Comparison of ENCODE assay signal across 20 mouse cellular contexts in the genomic region with DNA sequence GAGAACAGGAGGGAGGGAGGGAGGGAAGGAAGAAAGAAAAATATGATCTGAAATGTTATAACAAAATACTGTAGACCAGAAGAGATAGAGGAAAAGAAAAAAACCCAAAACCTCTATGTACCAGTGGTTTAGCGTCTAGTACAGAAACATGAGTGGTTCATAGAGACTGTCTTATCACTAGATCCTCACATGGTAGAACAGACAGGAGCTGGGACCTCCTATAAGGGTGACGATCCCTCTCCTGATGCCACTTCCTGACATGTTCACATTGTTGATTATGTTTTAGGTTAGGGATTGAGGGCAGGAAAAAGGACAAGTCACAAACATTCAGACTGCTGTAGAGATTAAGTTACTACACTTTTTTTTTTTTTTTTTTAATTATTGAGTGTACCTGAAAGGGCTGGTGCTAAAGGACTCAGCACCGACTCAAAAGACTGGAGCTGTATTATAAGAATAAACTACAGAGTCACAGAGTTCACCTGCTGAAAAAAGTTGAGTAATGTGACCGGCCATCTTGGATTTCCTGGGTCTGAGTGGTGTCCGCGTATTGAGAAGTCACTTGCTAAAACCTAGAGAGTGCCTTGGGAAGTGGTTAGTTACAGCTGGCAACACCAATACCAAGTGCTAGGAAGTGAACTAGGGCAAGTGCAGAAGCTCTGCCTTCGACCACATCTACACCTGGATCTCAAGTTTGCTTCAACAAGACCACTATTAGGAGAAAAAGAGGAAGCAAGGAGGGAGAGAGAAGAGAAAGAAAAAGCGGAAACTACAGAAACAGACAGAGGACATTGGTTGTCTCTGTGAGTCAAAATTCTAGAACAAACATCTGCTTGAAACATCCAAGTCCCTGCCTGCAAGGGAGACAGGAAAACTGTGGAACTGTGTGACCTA. TPM values are rescaled to one million over a fixed set of nuclear protein-coding genes. Genes with fewer than 3 reads are reported as not detected.
DNase-seq lines count a peak whose midpoint lies in the region; ATAC-seq and TF ChIP-seq lines count a peak whose summit lies in the region.
"Had no signal": no experiment of that assay in that cellular context is flagged by ENCODE, and none has a peak within 500 bp of the region (broad histone marks: within the 10 kb centered on the region; RNA-seq: fewer than 3 reads in every experiment).

No protein-coding gene starts in this region.

- WGBS in liver, embryonic 13.5 days (ENCODE audit: insufficient replicate concordance): 46% methylated on average over 8 of the region's 8 CpGs

- dilution Hi-C loops in CH12.LX (cut with MboI; ENCODE audit: extremely low pct_ligation_motif_present, extremely low pct_unique_long_range_greater_than_20kb, low sequenced_read_pairs): no loop called here

- peak; percentile 79 for TF ChIP-seq EP300 in CH12.LX (IDR thresholded peaks at IDR 0.05; ENCODE audit: low read length)

- H3K36me3 ChIP-seq in CH12.LX (replicated peaks in 1 of 2; ENCODE audit: control insufficient read depth in 1 of 2, insufficient read depth in 1 of 2, low read length in 1 of 2): no peaks in the 10 kb centered on the region
- H3K36me3 ChIP-seq in liver, embryonic 13.5 days: no peaks in the 10 kb centered on the region
- H3K36me3 ChIP-seq: embryonic facial prominence, embryonic 15.5 days; heart, embryonic 13.5 days; limb, embryonic 15.5 days; midbrain, embryonic 15.5 days; neural tube, embryonic 15.5 days had no signal

- peaks cover 0 to 40% of the 10 kb centered on the region in 2 experiments; a peak in 2 of 4 replicates for H3K4me1 ChIP-seq in CH12.LX (ENCODE audit: control insufficient read depth in 1 of 2, insufficient read depth in 2 of 2)
- H3K4me1 ChIP-seq in liver, embryonic 13.5 days (replicated peaks): peaks cover 7% of the 10 kb centered on the region
- H3K4me1 ChIP-seq: embryonic facial prominence, embryonic 15.5 days; limb, embryonic 15.5 days; midbrain, embryonic 15.5 days; neural tube, embryonic 15.5 days had no signal

- H3K4me2 ChIP-seq in CH12.LX (ENCODE audit: insufficient read depth, low read depth, poor library complexity, severe bottlenecking): peak overlapping the region; percentile 55
- H3K4me2 ChIP-seq in liver, embryonic 13.5 days: no peak overlapping the region
- H3K4me2 ChIP-seq: embryonic facial prominence, embryonic 15.5 days; heart, embryonic 13.5 days; limb, embryonic 15.5 days; midbrain, embryonic 15.5 days; neural tube, embryonic 15.5 days had no signal

- TF ChIP-seq CTCF in CH12.LX (conservative IDR thresholded peaks at IDR 0.05 in 1 of 2, IDR thresholded peaks at IDR 0.05 in 1 of 2; ENCODE audit: low read depth in 2 of 2, low read length in 2 of 2): no peak

- 0 out of 2 replicates have a peak overlapping the region, but pooled peaks have one; percentile 2 for H3K9ac ChIP-seq in CH12.LX (ENCODE audit: insufficient read depth, low read depth)
- H3K9ac ChIP-seq in liver, embryonic 13.5 days: no peak overlapping the region
- H3K9ac ChIP-seq: embryonic facial prominence, embryonic 15.5 days; heart, embryonic 13.5 days; limb, embryonic 15.5 days; midbrain, embryonic 15.5 days; neural tube, embryonic 15.5 days had no signal

- H3K4me3 ChIP-seq in CH12.LX (replicated peaks in 1 of 3; ENCODE audit: low read depth in 2 of 3, low read length in 2 of 3, poor library complexity in 1 of 3): peak overlapping the region in 2 of 3 experiments; percentile 8 to 25
- H3K4me3 ChIP-seq in liver, embryonic 13.5 days (replicated peaks): no peak overlapping the region
- H3K4me3 ChIP-seq: embryonic facial prominence, embryonic 15.5 days; gastrocnemius, adult 2 months; heart, embryonic 13.5 days; limb, embryonic 15.5 days; midbrain, embryonic 15.5 days; neural tube, embryonic 15.5 days had no signal

- peak; percentile 91 for DNase-seq in CH12.LX (ENCODE audit: extremely low read depth)
- peak; percentile 22 for DNase-seq in c-Kit-positive CD71-negative TER-119-negative erythroid progenitor cells, embryonic 14.5 days (ENCODE audit: low read depth)
- no peak for DNase-seq in liver, embryonic 13.5 days
- DNase-seq in cerebellum, adult 18-20 months: no peak
- no peak for DNase-seq in kidney, adult 18-20 months
- no peak for DNase-seq in embryo, embryonic 10.5 days (ENCODE audit: low spot score)
- DNase-seq: cerebellum, adult 9-11 months; embryo, embryonic 11 days; gastrocnemius, adult 2 months; right cerebral cortex, postnatal 4 days; thymus, postnatal 14 days had no signal

- in situ Hi-C loops in CH12.LX (cut with MboI; ENCODE audit: low pct_ligation_motif_present, low pct_unique_long_range_greater_than_20kb, low sequenced_read_pairs): loop anchor here (5.0 kb wide), 1 partner anchor 34 kb away; no protein-coding TSS in a partner anchor

- no peak for TF ChIP-seq RAD21 in CH12.LX (IDR thresholded peaks at IDR 0.05; ENCODE audit: low read depth, low read length)

- H3K27me3 ChIP-seq in CH12.LX (replicated peaks): no peaks in the 10 kb centered on the region
- no peaks in the 10 kb centered on the region for H3K27me3 ChIP-seq in liver, embryonic 13.5 days
- H3K27me3 ChIP-seq: embryonic facial prominence, embryonic 15.5 days; heart, embryonic 13.5 days; limb, embryonic 15.5 days; midbrain, embryonic 15.5 days; neural tube, embryonic 15.5 days had no signal

- H3K9me3 ChIP-seq in CH12.LX (replicated peaks; ENCODE audit: low read length): no peaks in the 10 kb centered on the region
- H3K9me3 ChIP-seq in liver, embryonic 13.5 days (replicated peaks): no peaks in the 10 kb centered on the region
- H3K9me3 ChIP-seq: embryonic facial prominence, embryonic 15.5 days; heart, embryonic 13.5 days; limb, embryonic 15.5 days; midbrain, embryonic 15.5 days; neural tube, embryonic 15.5 days had no signal

- peak; percentile 43; the same call in 1 of the 2 replicates for TF ChIP-seq POLR2A in CH12.LX (IDR thresholded peaks at IDR 0.05; ENCODE audit: low read depth, low read length)

- no peaks in the 10 kb centered on the region for H3K79me2 ChIP-seq in CH12.LX (replicated peaks; ENCODE audit: control insufficient read depth, extremely low read depth, insufficient read depth, poor library complexity, severe bottlenecking)

- peak; percentile 79 for ATAC-seq in liver, embryonic 13.5 days (ENCODE audit: low read depth)
- ATAC-seq in megakaryocyte-erythroid progenitor cell, adult 5-6 weeks (replicated peaks; ENCODE audit: low FRiP score, low TSS enrichment, poor library complexity, severe bottlenecking): peak; percentile 71; the same call in 1 of the 2 replicates
- ATAC-seq: hindbrain, postnatal 0 days; intestine, postnatal 0 days; lung, postnatal 0 days; midbrain, embryonic 15.5 days had no signal

- H3K27ac ChIP-seq in CH12.LX (ENCODE audit: insufficient read depth, low read depth): peak overlapping the region; percentile 77
- H3K27ac ChIP-seq in liver, embryonic 13.5 days: no peak overlapping the region
- H3K27ac ChIP-seq: embryonic facial prominence, embryonic 15.5 days; gastrocnemius, adult 2 months; heart, embryonic 13.5 days; hindbrain, postnatal 0 days; limb, embryonic 15.5 days; midbrain, embryonic 15.5 days; neural tube, embryonic 15.5 days had no signal

TF ChIP-seq in CH12.LX, 34 proteins besides CTCF, POLR2A, EP300 and RAD21 (continues in another document):
- no peak for TF ChIP-seq ZMIZ1 (IDR thresholded peaks at IDR 0.05; ENCODE audit: low read depth, low read length)
- no peak for TF ChIP-seq UBTF (IDR thresholded peaks at IDR 0.05; ENCODE audit: low read depth, low read length)
- TF ChIP-seq IRF4 (IDR thresholded peaks at IDR 0.05; ENCODE audit: low read depth, low read length): 0 out of 2 replicates have a peak, but pooled peaks have one; percentile 41
- peak; percentile 60 for TF ChIP-seq MYC (IDR thresholded peaks at IDR 0.05; ENCODE audit: low read depth, low read length)
- no peak for TF ChIP-seq USF1 (IDR thresholded peaks at IDR 0.05; ENCODE audit: low read depth, low read length)
- TF ChIP-seq ZKSCAN1 (IDR thresholded peaks at IDR 0.05; ENCODE audit: borderline replicate concordance, low read depth, low read length): no peak
- TF ChIP-seq USF2 (conservative IDR thresholded peaks at IDR 0.05; ENCODE audit: low read depth, low read length): no peak
- no peak for TF ChIP-seq NRF1 (IDR thresholded peaks at IDR 0.05; ENCODE audit: low read depth, low read length)
- no peak for TF ChIP-seq KAT2A (IDR thresholded peaks at IDR 0.05; ENCODE audit: insufficient replicate concordance, low read length)
- peak; percentile 47 for TF ChIP-seq ZNF384 (IDR thresholded peaks at IDR 0.05; ENCODE audit: low read depth, low read length)
- TF ChIP-seq E2F4 (IDR thresholded peaks at IDR 0.05; ENCODE audit: insufficient replicate concordance, low read depth, low read length): no peak
- TF ChIP-seq RCOR1 (conservative IDR thresholded peaks at IDR 0.05; ENCODE audit: low read depth, low read length): no peak
- peak; percentile 64 for TF ChIP-seq BHLHE40 (IDR thresholded peaks at IDR 0.05; ENCODE audit: low read depth, low read length)
- TF ChIP-seq TBP (conservative IDR thresholded peaks at IDR 0.05; ENCODE audit: low read depth, low read length): 0 out of 2 replicates have a peak, but pooled peaks have one; percentile 65
- TF ChIP-seq CHD2 (IDR thresholded peaks at IDR 0.05; ENCODE audit: low read length): no peak
- no peak for TF ChIP-seq ZC3H11A (IDR thresholded peaks at IDR 0.05; ENCODE audit: low read depth, low read length)
- TF ChIP-seq POLR2AphosphoS2 (IDR thresholded peaks at IDR 0.05; ENCODE audit: low read depth, low read length): no peak
- no peak for TF ChIP-seq MAFK (IDR thresholded peaks at IDR 0.05; ENCODE audit: insufficient replicate concordance, low read length)
- no peak; the same call in 1 of the 2 replicates for TF ChIP-seq HCFC1 (IDR thresholded peaks at IDR 0.05; ENCODE audit: low read depth, low read length)
- TF ChIP-seq NELFE (IDR thresholded peaks at IDR 0.05; ENCODE audit: low read depth, low read length): no peak
- TF ChIP-seq JUN (IDR thresholded peaks at IDR 0.05; ENCODE audit: insufficient read depth, low read depth, low read length): no peak; the same call in 1 of the 2 replicates
- peak; percentile 68 for TF ChIP-seq ETS1 (conservative IDR thresholded peaks at IDR 0.05; ENCODE audit: low read depth, low read length)
- TF ChIP-seq PAX5 (IDR thresholded peaks at IDR 0.05; ENCODE audit: low read length): no peak
- no peak for TF ChIP-seq SMC3 (IDR thresholded peaks at IDR 0.05; ENCODE audit: low read depth, low read length)
- TF ChIP-seq MAX (IDR thresholded peaks at IDR 0.05; ENCODE audit: low read length): no peak
- no peak for TF ChIP-seq SIN3A (IDR thresholded peaks at IDR 0.05; ENCODE audit: low read length)

RNA-seq across cellular contexts. Expression of gene Rabgap1l, which starts 37.8 kb away (rescaled TPM):
- 81.9 and 84.0 TPM in 2 replicates for total RNA-seq in CH12.LX (2012; rRNA removed)
- 109 and 124 TPM in 2 replicates for total RNA-seq in CH12.LX (2014; rRNA removed)
- 85.6 and 97.0 TPM in 2 replicates for polyA plus RNA-seq in CH12.LX (2012; ENCODE audit: insufficient read length, low read depth)
- polyA plus RNA-seq in liver, embryonic 13.5 days (2015; fragmentation: Nextera tagmentation; extraction: Ambion mirVana): 37.5 and 41.6 TPM in 2 replicates
- total RNA-seq in megakaryocyte-erythroid progenitor cell, adult 5-6 weeks (2014; fragmentation: Nextera tagmentation): 124 and 164 TPM in 2 replicates
- total RNA-seq in megakaryocyte-erythroid progenitor cell, adult 5-6 weeks (2017): 256 and 334 TPM in 2 replicates

Comparison
In these comparisons a context has a peak if more than half of its experiments do, and no peak if none do; other contexts are left out.
1. DNase-seq: peak in CH12.LX (single experiment) and c-Kit-positive CD71-negative TER-119-negative erythroid progenitor cells, embryonic 14.5 days (single experiment); none in liver, embryonic 13.5 days (single experiment), cerebellum, adult 18-20 months (0 of 2), kidney, adult 18-20 months (single experiment) and embryo, embryonic 10.5 days (single experiment).